Mouse (Mus musculus) E14TG2a.4 (cell line): ENCODE results near the gene Mapk8ip3.

Experiments
- CTCF ChIP-seq: conservative IDR thresholded peaks from 2 replicates; pipeline ENCODE4 v1.5.1; 2014; ENCODE audit warnings: low read length
- NANOG ChIP-seq: IDR thresholded peaks from 2 replicates; pipeline ENCODE4 v1.6.1; 2014; ENCODE audit warnings: borderline replicate concordance, low read length, mixed read lengths
- POU5F1 ChIP-seq: IDR thresholded peaks from 2 replicates; pipeline ENCODE4 v1.6.1; 2014; ENCODE audit warnings: low read length, borderline replicate concordance

GRCm38 (mm10) chr17:24929506-24929905, 7.3 kb downstream of the Mapk8ip3 start:
- TF ChIP-seq POU5F1 (no peak), CTCF (no peak), NANOG (no peak)
